In genomic region chr6:127165663-127166062, GRCm38 (mm10) we compare ENCODE assay signal across 20 mouse cellular contexts. TPM values are rescaled to one million over a fixed set of nuclear protein-coding genes. Genes with fewer than 3 reads are reported as not detected.
A peak's percentile ranks its signal among the peaks of the same experiment; 100 is the strongest.
DNase-seq lines count a peak whose midpoint lies in the region; ATAC-seq and TF ChIP-seq lines count a peak whose summit lies in the region.
"Had no signal": no experiment of that assay in that cellular context is flagged by ENCODE, and none has a peak within 500 bp of the region (broad histone marks: within the 10 kb centered on the region; RNA-seq: fewer than 3 reads in every experiment).

No protein-coding gene starts in this region.

- no peak for TF ChIP-seq POLR2A in lung, adult 2 months (IDR thresholded peaks at IDR 0.05; ENCODE audit: borderline replicate concordance, extremely low read depth, low read depth, low read length)

- no peaks in the 10 kb centered on the region for H3K36me3 ChIP-seq in lung, postnatal 0 days (ENCODE audit: insufficient read depth, low read length)
- H3K36me3 ChIP-seq: forebrain, embryonic 15.5 days; G1E had no signal

- H3K9me3 ChIP-seq in lung, postnatal 0 days (ENCODE audit: low read length), result no peaks in the 10 kb centered on the region
- H3K9me3 ChIP-seq: forebrain, embryonic 15.5 days; G1E had no signal

- 46% methylated on average over 4 of the region's 4 CpGs for WGBS in lung, postnatal 0 days
- 42% methylated on average over 4 of the region's 4 CpGs for WGBS in lung, adult 2 months

- H3K4me2 ChIP-seq in lung, postnatal 0 days (replicated peaks; ENCODE audit: low read depth, low read length), result no peak overlapping the region
- H3K4me2 ChIP-seq: forebrain, embryonic 15.5 days had no signal

- H3K9ac ChIP-seq in lung, postnatal 0 days (replicated peaks; ENCODE audit: low read depth), result no peak overlapping the region
- H3K9ac ChIP-seq: forebrain, embryonic 15.5 days; liver, embryonic 14.5 days had no signal

- ATAC-seq in lung, postnatal 0 days, result peak; percentile 41; the same call in 1 of the 2 replicates
- ATAC-seq: forebrain, embryonic 15.5 days; midbrain, embryonic 16.5 days had no signal

- no peaks in the 10 kb centered on the region for H3K27me3 ChIP-seq in lung, postnatal 0 days (replicated peaks; ENCODE audit: insufficient read depth, low read length)
- H3K27me3 ChIP-seq: forebrain, embryonic 15.5 days had no signal

- no peak overlapping the region for H3K27ac ChIP-seq in lung, postnatal 0 days (ENCODE audit: low read length)
- H3K27ac ChIP-seq: forebrain, embryonic 15.5 days; liver, embryonic 14.5 days; stomach, postnatal 0 days had no signal

- H3K4me1 ChIP-seq in lung, postnatal 0 days (ENCODE audit: insufficient read depth, low read depth, low read length), result no peaks in the 10 kb centered on the region
- no peaks in the 10 kb centered on the region; the same call in 1 of the 2 replicates for H3K4me1 ChIP-seq in lung, adult 2 months (ENCODE audit: control insufficient read depth, insufficient read depth, low read length)
- H3K4me1 ChIP-seq: forebrain, embryonic 15.5 days had no signal

- no peak overlapping the region for H3K4me3 ChIP-seq in lung, postnatal 0 days (ENCODE audit: low read depth, low read length)
- H3K4me3 ChIP-seq in lung, adult 2 months (replicated peaks; ENCODE audit: extremely low read depth, low read depth, low read length), result no peak overlapping the region
- H3K4me3 ChIP-seq: forebrain, embryonic 15.5 days had no signal

- TF ChIP-seq CTCF in lung, postnatal 0 days (IDR thresholded peaks at IDR 0.05), result no peak
- TF ChIP-seq CTCF in lung, adult 2 months (IDR thresholded peaks at IDR 0.05; ENCODE audit: insufficient read depth, low read length), result no peak

- no peak for TF ChIP-seq EP300 in lung, postnatal 0 days (IDR thresholded peaks at IDR 0.05)

- DNase-seq in lung, postnatal 0 days (ENCODE audit: low spot score), result no peak
- DNase-seq in lung, adult 2 months, result no peak
- peak; percentile 30 for DNase-seq in T-cell, adult 2 months (ENCODE audit: low spot score)
- DNase-seq in lung, postnatal 10 days, result peak; percentile 29
- no peak for DNase-seq in layer of hippocampus, adult 11-12 months (ENCODE audit: low spot score)
- DNase-seq in urinary bladder, postnatal 25 days (ENCODE audit: low spot score), result no peak
- DNase-seq in retina, postnatal 1 day, result no peak
- DNase-seq: adrenal gland, postnatal 25 days; cerebellum, adult 11 months; cerebellum, postnatal 14 days; embryo, embryonic 11 days; gastrocnemius, postnatal 14 days; kidney, adult 8-10 months; right cerebral cortex, postnatal 4 days; thymus, postnatal 36 days had no signal

RNA-seq across cellular contexts. Expression of gene Ccnd2, which starts 13.7 kb away (rescaled TPM):
- polyA plus RNA-seq in lung, postnatal 0 days (2015; fragmentation: Nextera tagmentation; extraction: Ambion mirVana), result 286 and 310 TPM in 2 replicates
- polyA plus RNA-seq in lung, adult 2 months (2012; rRNA removed), result 47.8 and 51.0 TPM in 2 replicates

RNA-seq across cellular contexts. Expression of gene Tigar, which starts 56.3 kb away (rescaled TPM):
- 1.9 and 2.1 TPM in 2 replicates for polyA plus RNA-seq in lung, postnatal 0 days (2015; fragmentation: Nextera tagmentation; extraction: Ambion mirVana)
- 2.7 and 4.1 TPM in 2 replicates for polyA plus RNA-seq in lung, adult 2 months (2012; rRNA removed)

Comparison
In these comparisons a context has a peak if more than half of its experiments do, and no peak if none do; other contexts are left out.
1. DNase-seq: peak in T-cell, adult 2 months (single experiment) and lung, postnatal 10 days (single experiment); none in lung, postnatal 0 days (single experiment), lung, adult 2 months (single experiment), layer of hippocampus, adult 11-12 months (single experiment), urinary bladder, postnatal 25 days (single experiment) and retina, postnatal 1 day (single experiment).